Mouse (Mus musculus): Measurements from ENCODE around the gene Ebf3. TPM values are rescaled to one million over a fixed set of nuclear protein-coding genes. Genes with fewer than 3 reads are reported as not detected.

Ebf3 gene
- polyA plus RNA-seq, 1 experiment from 2014 or later, result 12.9 TPM

- Histone ChIP-seq H3K36me3 (ENCODE audit: control insufficient read depth, insufficient read depth, low read length) (no peaks in the 10 kb centered on the region), H3K27ac (ENCODE audit: low read depth, low read length) (peak overlapping the region; percentile 93), H3K27me3 (ENCODE audit: control insufficient read depth, insufficient read depth, low read length) (peaks cover 59% of the 10 kb centered on the region), H3K4me2 (ENCODE audit: low read depth) (peak overlapping the region; percentile 91), H3K4me3 (ENCODE audit: low read depth, low read length) (peak overlapping the region; percentile 87), H3K9me3 (ENCODE audit: control insufficient read depth, low read length) (no peaks in the 10 kb centered on the region), H3K9ac (ENCODE audit: low read length) (peak overlapping the region; percentile 91), H3K4me1 (ENCODE audit: control insufficient read depth, insufficient read depth, low read length) (peaks cover 33% of the 10 kb centered on the region)
- DNase-seq (ENCODE audit: low spot score), result peak; percentile 61
- ATAC-seq (ENCODE audit: insufficient read depth, low FRiP score, low TSS enrichment), result no peak
- WGBS, result under 1% methylated on average over 72 of the region's 79 CpGs
Measured at GRCm38 (mm10) chr7:137313183-137313903, 902 bp downstream of the Ebf3 start.

DNA sequence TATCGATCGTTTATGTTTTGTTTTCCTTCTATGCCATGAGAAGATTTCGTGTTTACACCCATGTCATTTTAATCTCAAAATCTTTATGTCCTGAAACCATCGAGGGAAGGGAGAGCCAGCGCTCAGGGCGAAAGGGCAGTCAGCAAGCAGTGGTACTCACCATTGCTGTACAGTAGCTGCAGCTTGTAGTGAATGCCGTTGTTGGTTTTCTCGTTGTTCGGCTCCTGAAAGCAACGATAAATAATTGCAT lies 1.4 kb downstream of the Ebf3 start:
- ATAC-seq (ENCODE audit: insufficient read depth, low FRiP score, low TSS enrichment), result no peak
- under 1% methylated on average over 10 of the region's 10 CpGs for WGBS
- peak overlapping the region; percentile 91 for H3K9ac ChIP-seq (ENCODE audit: low read length)
- no peaks in the 10 kb centered on the region for H3K36me3 ChIP-seq (ENCODE audit: control insufficient read depth, insufficient read depth, low read length)
- H3K4me2 ChIP-seq (ENCODE audit: low read depth), result peak overlapping the region; percentile 91
- H3K4me3 ChIP-seq (ENCODE audit: low read depth, low read length), result peak overlapping the region; percentile 87
- H3K4me1 ChIP-seq (ENCODE audit: control insufficient read depth, insufficient read depth, low read length), result peaks cover 29% of the 10 kb centered on the region
- H3K27me3 ChIP-seq (ENCODE audit: control insufficient read depth, insufficient read depth, low read length), result peaks cover 54% of the 10 kb centered on the region
- H3K27ac ChIP-seq (ENCODE audit: low read depth, low read length), result peak overlapping the region; percentile 93
- no peak for DNase-seq (ENCODE audit: low spot score)
- no peaks in the 10 kb centered on the region for H3K9me3 ChIP-seq (ENCODE audit: control insufficient read depth, low read length)

DNA sequence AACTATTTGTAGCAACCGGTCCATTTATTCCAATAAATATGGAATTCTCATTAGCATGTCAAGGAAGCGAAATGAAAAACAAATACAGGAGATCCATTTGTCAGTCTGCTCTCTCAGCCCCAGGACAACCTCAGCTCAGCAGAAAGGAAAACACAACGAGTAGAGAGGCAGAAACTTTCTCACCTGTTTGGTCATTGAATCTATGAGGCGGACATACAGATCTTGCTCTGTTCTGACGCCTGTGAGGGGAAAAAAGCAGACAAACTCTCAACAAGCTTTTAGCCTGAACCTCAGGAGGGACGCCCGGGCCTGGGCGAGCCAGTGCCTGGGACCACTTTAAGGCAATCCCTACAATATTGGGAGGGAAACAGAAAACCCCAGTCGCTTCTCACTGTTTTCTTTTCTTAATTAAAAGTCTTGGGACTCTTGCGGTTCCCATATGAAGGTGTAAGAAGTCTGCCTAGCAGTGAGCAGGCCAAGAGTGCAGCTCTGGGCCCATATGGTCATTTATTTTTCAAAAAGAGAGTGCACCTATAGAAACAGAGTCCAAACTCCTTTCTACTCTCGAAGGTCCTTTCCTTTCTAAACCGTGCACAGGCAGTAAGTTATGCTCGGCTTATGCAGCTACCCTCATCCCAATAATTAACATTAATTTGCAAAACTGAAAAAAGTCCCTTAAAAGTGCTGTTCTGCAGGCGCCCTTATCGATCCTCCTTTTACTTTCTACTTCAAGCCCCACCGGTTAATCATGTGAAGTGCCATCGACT lies 1.9 kb downstream of the Ebf3 start:
- DNase-seq (ENCODE audit: low spot score) (no peak), ATAC-seq (ENCODE audit: insufficient read depth, low FRiP score, low TSS enrichment) (no peak)
- H3K4me2 ChIP-seq (ENCODE audit: low read depth), result peak overlapping the region; percentile 91
- no peaks in the 10 kb centered on the region for H3K9me3 ChIP-seq (ENCODE audit: control insufficient read depth, low read length)
- no peak overlapping the region for H3K27ac ChIP-seq (ENCODE audit: low read depth, low read length)
- H3K4me1 ChIP-seq (ENCODE audit: control insufficient read depth, insufficient read depth, low read length), result peaks cover 29% of the 10 kb centered on the region
- H3K4me3 ChIP-seq (ENCODE audit: low read depth, low read length), result peak overlapping the region; percentile 87
- H3K36me3 ChIP-seq (ENCODE audit: control insufficient read depth, insufficient read depth, low read length), result no peaks in the 10 kb centered on the region
- H3K9ac ChIP-seq (ENCODE audit: low read length), result peak overlapping the region; percentile 91
- peaks cover 49% of the 10 kb centered on the region for H3K27me3 ChIP-seq (ENCODE audit: control insufficient read depth, insufficient read depth, low read length)
- 1% methylated on average over 17 of the region's 17 CpGs for WGBS

GRCm38 (mm10) chr7:137311341-137312110 lies 2.7 kb downstream of the Ebf3 start:
- peak overlapping the region; percentile 87 for H3K4me3 ChIP-seq (ENCODE audit: low read depth, low read length)
- H3K36me3 ChIP-seq (ENCODE audit: control insufficient read depth, insufficient read depth, low read length), result no peaks in the 10 kb centered on the region
- H3K9me3 ChIP-seq (ENCODE audit: control insufficient read depth, low read length), result no peaks in the 10 kb centered on the region
- 2% methylated on average over 8 of the region's 8 CpGs for WGBS
- peaks cover 29% of the 10 kb centered on the region for H3K4me1 ChIP-seq (ENCODE audit: control insufficient read depth, insufficient read depth, low read length)
- H3K9ac ChIP-seq (ENCODE audit: low read length), result peak overlapping the region; percentile 81
- H3K27ac ChIP-seq (ENCODE audit: low read depth, low read length), result peak overlapping the region; percentile 88
- peak overlapping the region; percentile 91 for H3K4me2 ChIP-seq (ENCODE audit: low read depth)
- no peak for DNase-seq (ENCODE audit: low spot score)
- peaks cover 48% of the 10 kb centered on the region for H3K27me3 ChIP-seq (ENCODE audit: control insufficient read depth, insufficient read depth, low read length)
- no peak for ATAC-seq (ENCODE audit: insufficient read depth, low FRiP score, low TSS enrichment)

GRCm38 (mm10) chr7:137310876-137311275 lies 3.4 kb downstream of the Ebf3 start:
- WGBS, result under 1% methylated on average over 11 of the region's 11 CpGs
- H3K9me3 ChIP-seq (ENCODE audit: control insufficient read depth, low read length), result no peaks in the 10 kb centered on the region
- H3K27me3 ChIP-seq (ENCODE audit: control insufficient read depth, insufficient read depth, low read length), result peaks cover 42% of the 10 kb centered on the region
- H3K9ac ChIP-seq (ENCODE audit: low read length), result peak overlapping the region; percentile 81
- ATAC-seq (ENCODE audit: insufficient read depth, low FRiP score, low TSS enrichment) (no peak), DNase-seq (ENCODE audit: low spot score) (peak; percentile 47)
- no peaks in the 10 kb centered on the region for H3K36me3 ChIP-seq (ENCODE audit: control insufficient read depth, insufficient read depth, low read length)
- peak overlapping the region; percentile 88 for H3K27ac ChIP-seq (ENCODE audit: low read depth, low read length)
- peak overlapping the region; percentile 91 for H3K4me2 ChIP-seq (ENCODE audit: low read depth)
- peak overlapping the region; percentile 87 for H3K4me3 ChIP-seq (ENCODE audit: low read depth, low read length)
- peaks cover 24% of the 10 kb centered on the region for H3K4me1 ChIP-seq (ENCODE audit: control insufficient read depth, insufficient read depth, low read length)

DNA sequence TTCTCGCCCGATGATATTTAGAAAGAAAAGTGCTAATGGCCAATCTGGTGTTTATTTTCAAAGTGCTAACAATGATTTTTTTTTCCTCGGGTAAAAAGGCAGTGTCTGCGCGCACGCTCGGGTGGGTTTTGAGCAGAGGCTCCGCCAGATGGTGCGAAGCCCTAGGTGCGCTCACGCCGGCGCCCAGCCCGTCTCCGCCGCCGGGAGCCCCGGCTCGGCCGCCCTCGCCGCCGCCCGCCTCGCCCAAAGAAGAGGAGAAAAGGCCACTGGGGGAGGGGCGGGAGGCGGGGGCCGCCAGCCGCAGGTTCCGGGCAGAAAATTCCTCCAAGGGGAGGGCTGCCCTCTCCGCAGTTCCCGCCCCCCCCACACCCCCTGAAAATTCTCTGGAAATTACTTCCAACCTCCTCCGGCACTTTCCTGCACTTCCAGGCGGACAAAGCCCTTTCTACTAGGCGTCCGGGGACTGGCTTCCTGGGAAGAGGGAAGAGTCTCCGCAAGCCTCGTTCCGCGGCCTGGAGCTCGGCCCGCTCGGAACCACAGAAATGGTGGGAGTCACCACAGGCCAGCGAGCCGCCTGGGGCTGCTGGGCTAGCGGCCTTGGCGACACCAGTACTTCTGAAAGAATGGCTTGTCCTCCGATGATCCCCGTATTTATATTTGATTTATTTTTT lies 4.0 kb downstream of the Ebf3 start:
- H3K27ac ChIP-seq (ENCODE audit: low read depth, low read length), result peak overlapping the region; percentile 88
- H3K36me3 ChIP-seq (ENCODE audit: control insufficient read depth, insufficient read depth, low read length), result no peaks in the 10 kb centered on the region
- peak overlapping the region; percentile 87 for H3K4me3 ChIP-seq (ENCODE audit: low read depth, low read length)
- H3K27me3 ChIP-seq (ENCODE audit: control insufficient read depth, insufficient read depth, low read length), result peaks cover 36% of the 10 kb centered on the region
- H3K4me2 ChIP-seq (ENCODE audit: low read depth), result peak overlapping the region; percentile 91
- no peak for ATAC-seq (ENCODE audit: insufficient read depth, low FRiP score, low TSS enrichment)
- peak overlapping the region; percentile 81 for H3K9ac ChIP-seq (ENCODE audit: low read length)
- under 1% methylated on average over 49 of the region's 49 CpGs for WGBS
- H3K4me1 ChIP-seq (ENCODE audit: control insufficient read depth, insufficient read depth, low read length), result peaks cover 19% of the 10 kb centered on the region
- H3K9me3 ChIP-seq (ENCODE audit: control insufficient read depth, low read length), result no peaks in the 10 kb centered on the region
- DNase-seq (ENCODE audit: low spot score), result peak; percentile 69

DNA sequence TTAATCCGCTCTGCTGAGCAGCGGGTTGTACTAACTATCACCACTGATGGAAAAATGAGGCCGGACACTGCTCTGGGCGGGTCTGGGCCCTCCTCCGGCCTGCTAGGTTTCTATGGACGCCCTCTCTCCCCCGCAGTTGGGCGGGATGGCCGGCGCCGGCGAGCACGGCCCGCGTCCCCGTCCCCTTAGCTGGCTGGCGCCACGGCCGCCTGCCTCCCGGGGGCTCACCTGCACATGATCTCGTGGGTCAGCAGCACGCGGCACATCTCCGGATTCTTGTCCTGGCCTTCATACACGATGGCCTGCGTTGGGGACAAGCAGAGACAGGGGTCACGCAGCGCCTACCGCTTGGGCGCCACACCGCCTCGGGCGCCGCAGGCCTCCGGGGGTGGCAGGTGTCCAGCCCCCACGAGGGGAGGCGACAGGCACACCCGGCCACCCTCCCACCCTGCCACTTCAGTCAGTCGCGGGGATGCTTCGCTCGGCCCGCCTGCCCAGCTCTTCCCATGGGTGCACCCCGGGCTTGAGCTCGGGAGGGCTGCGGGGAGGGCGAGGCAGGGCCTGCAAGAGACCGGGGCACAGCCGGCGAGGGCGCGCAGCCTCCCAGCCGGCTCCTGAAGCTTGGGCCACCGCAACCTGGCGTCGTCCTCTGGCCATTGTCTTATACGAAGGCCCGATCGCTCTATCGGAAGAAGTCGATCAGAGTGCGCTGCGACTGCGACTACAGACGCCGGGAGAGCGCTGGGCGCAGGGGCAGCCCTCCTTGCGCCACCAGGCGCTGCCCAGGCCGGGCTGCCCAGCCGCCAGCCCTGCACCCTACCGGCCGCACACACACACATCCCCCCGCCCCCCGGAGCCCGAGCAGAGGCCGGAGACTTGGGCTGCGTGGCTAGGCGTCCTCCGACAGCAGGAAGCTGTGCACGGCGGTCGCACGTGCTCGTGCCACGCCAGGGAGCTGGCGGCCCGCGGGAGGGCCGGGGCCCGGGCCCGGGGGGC lies 4.9 kb downstream of the Ebf3 start:
- peak overlapping the region; percentile 81 for H3K9ac ChIP-seq (ENCODE audit: low read length)
- H3K4me2 ChIP-seq (ENCODE audit: low read depth), result peak overlapping the region; percentile 91
- no peaks in the 10 kb centered on the region for H3K9me3 ChIP-seq (ENCODE audit: control insufficient read depth, low read length)
- H3K27me3 ChIP-seq (ENCODE audit: control insufficient read depth, insufficient read depth, low read length), result peaks cover 28% of the 10 kb centered on the region
- peak overlapping the region; percentile 88 for H3K27ac ChIP-seq (ENCODE audit: low read depth, low read length)
- H3K4me3 ChIP-seq (ENCODE audit: low read depth, low read length), result peak overlapping the region; percentile 87
- DNase-seq (ENCODE audit: low spot score), result peak; percentile 70
- no peaks in the 10 kb centered on the region for H3K36me3 ChIP-seq (ENCODE audit: control insufficient read depth, insufficient read depth, low read length)
- WGBS, result under 1% methylated on average over 75 of the region's 93 CpGs
- peak; percentile 36 for ATAC-seq (ENCODE audit: insufficient read depth, low FRiP score, low TSS enrichment)
- H3K4me1 ChIP-seq (ENCODE audit: control insufficient read depth, insufficient read depth, low read length), result peaks cover 12% of the 10 kb centered on the region; the same call in 1 of the 2 replicates

Measured in neural tube, embryonic 11.5 days (tissue).